Mouse (Mus musculus) ES-Bruce4 (cell line): ENCODE data around the gene Rab40c. TPM values are rescaled to one million over a fixed set of nuclear protein-coding genes. Genes with fewer than 3 reads are reported as not detected.

ENCODE experiments used
- H3K27ac ChIP-seq: 2 replicates; pipeline ENCODE4 v1.5.1; 2012; ENCODE audit warnings: low read length, inconsistent platforms; ENCODE audit not compliant: insufficient read depth
- H3K27me3 ChIP-seq: 2 replicates; pipeline ENCODE4 v1.6.1; 2012; ENCODE audit warnings: mild to moderate bottlenecking, low read length, inconsistent platforms; ENCODE audit not compliant: control insufficient read depth, poor library complexity, insufficient read depth, severe bottlenecking
- H3K36me3 ChIP-seq: 2 replicates; pipeline ENCODE4 v1.6.1; 2012; ENCODE audit warnings: inconsistent platforms, mild to moderate bottlenecking, low read length, moderate library complexity; ENCODE audit not compliant: control insufficient read depth, poor library complexity, insufficient read depth, severe bottlenecking
- H3K4me1 ChIP-seq: one replicate; pipeline ENCODE4 v1.8.1; 2011; ENCODE audit warnings: low read length; ENCODE audit not compliant: control insufficient read depth, insufficient read depth
- H3K4me3 ChIP-seq: 2 replicates; pipeline ENCODE4 v1.5.1; 2011; ENCODE audit warnings: low read depth, mild to moderate bottlenecking, low read length
- H3K9ac ChIP-seq: 2 replicates; pipeline ENCODE4 v1.6.1; 2012; ENCODE audit warnings: low read depth, mild to moderate bottlenecking, inconsistent platforms; ENCODE audit not compliant: poor library complexity, severe bottlenecking
- H3K9me3 ChIP-seq: replicated peaks from 2 replicates; pipeline ENCODE4 v1.6.1; 2012; ENCODE audit warnings: mild to moderate bottlenecking, low read length, inconsistent platforms; ENCODE audit not compliant: control insufficient read depth, poor library complexity, insufficient read depth, severe bottlenecking
- CTCF ChIP-seq: IDR thresholded peaks from one replicate; pipeline ENCODE4 v1.8.1; 2011; ENCODE audit warnings: low read depth, low read length
- EP300 ChIP-seq: IDR thresholded peaks from 2 replicates; pipeline ENCODE4 v1.6.1; 2011; ENCODE audit warnings: low read depth, low read length; ENCODE audit not compliant: insufficient read depth
- POLR2A ChIP-seq: IDR thresholded peaks from one replicate; pipeline ENCODE4 v1.8.1; 2011; ENCODE audit warnings: low read length; ENCODE audit not compliant: insufficient read depth
- polyA plus RNA-seq: library from polyadenylated mRNA; stranded (reverse); fragments of >200 nt; gene quantifications from 2 replicates; pipeline ENCODE4 v1.2.4, GENCODE M21; 2011; ENCODE audit warnings: low read depth; ENCODE audit not compliant: missing spikeins, insufficient read depth, insufficient read length

The Rab40c gene
- polyA plus RNA-seq, 1 experiment: 22.7 TPM

DNA sequence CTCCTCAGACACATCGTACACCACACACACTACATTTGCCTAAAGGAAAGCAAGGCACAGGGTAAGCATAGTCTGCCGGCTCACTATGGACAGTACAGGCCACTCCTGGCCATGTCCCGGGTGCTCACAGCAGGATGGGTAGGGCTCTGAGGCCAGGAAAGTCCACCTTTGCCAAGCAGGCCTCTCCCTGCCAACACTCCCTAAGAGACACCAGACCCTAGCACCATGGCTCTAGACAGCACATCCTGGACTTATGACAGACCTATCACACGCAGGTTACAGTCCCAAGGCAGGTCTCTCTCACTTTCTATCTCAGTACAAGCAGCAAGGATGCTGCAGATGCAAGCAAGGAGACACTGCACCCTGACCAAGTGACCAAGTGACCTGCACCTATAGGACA is 76.4 kb downstream of the Rab40c start:
- no peaks in the 10 kb centered on the region for H3K9me3 ChIP-seq
- H3K4me3 ChIP-seq: 0 out of 2 replicates have a peak overlapping the region, but pooled peaks have one; percentile 84
- H3K4me1 ChIP-seq: no peaks in the 10 kb centered on the region
- peak overlapping the region; percentile 88 for H3K9ac ChIP-seq
- no peak for TF ChIP-seq POLR2A
- TF ChIP-seq CTCF: no peak
- no peak for TF ChIP-seq EP300
- peaks cover 20% of the 10 kb centered on the region for H3K36me3 ChIP-seq
- H3K27ac ChIP-seq: no peak overlapping the region
- no peaks in the 10 kb centered on the region for H3K27me3 ChIP-seq

DNA sequence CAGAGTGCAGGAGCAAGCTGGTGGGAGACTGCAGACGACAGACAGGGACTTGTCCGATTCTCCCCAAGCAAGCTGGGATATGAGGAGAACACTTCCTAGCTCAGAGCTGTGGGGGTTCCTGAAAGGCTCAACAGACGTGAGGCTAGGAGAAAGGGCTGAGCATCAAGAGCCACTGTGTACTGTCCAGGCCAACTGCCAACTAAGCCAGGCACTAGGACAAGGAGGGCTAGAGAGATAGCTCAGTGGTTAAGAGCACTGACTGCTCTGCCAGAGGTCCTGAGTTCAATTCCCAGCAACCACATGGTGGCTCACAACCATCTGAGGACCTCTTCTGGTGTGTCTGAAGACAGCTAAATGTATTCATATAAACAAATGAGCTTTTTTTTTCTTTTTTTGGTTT is 77.0 kb downstream of the Rab40c start:
- H3K36me3 ChIP-seq: peaks cover 20% of the 10 kb centered on the region

DNA sequence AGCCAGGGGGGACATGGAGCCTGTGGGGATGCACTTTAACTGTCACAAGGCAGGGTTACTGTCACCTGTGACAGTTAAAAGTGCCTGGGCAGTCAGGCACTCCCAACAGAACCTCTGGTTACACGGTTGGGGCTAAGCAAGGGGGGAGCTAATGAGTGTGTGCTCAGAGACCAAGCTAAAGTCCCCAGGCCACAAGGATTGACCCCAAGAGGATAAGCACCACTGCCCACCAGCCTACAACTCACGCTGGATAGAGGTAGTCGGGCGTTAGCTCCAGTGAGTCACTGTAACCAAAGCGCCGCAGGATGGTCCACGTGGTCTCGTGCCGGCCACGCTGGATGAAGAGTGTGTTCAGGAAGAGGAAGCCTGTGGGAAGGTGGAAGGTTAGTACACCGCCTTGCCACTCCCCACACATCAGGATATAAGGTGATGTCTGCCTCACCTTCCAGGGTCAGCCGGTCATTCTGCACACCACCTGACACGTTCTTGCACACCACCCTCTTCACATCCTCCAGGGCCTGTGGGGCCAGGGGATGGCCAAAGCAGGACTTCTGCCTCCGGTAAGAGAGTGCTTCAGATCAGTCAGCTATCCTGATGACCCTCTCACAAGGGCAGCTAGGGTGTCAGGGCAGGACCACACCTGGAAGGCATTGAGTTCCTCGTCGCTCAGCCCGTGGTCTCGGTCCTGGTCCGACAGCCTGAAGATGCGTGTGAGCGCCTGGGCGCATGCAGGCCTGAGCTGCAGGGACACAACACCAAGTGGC is 78.2 kb downstream of the Rab40c start, which contains the start of gene Gm20683:
Gene Gm20683, minus strand, starts transcription at position 647 of the 764 bp plus-strand sequence.
- peaks cover 20% of the 10 kb centered on the region for H3K36me3 ChIP-seq
- TF ChIP-seq CTCF (no peak), EP300 (no peak), POLR2A (no peak)
- H3K4me3 ChIP-seq: no peak within 1 kb of the TSS
- no peaks in the 10 kb centered on the region for H3K4me1 ChIP-seq
- no peaks in the 10 kb centered on the region for H3K27me3 ChIP-seq
- no peak within 1 kb of the TSS for H3K9ac ChIP-seq
- H3K9me3 ChIP-seq: no peaks in the 10 kb centered on the region
- H3K27ac ChIP-seq: no peak within 1 kb of the TSS

More for the DNA sequence above, 77.0 kb downstream of the Rab40c start:
- H3K9ac ChIP-seq: no peak overlapping the region
- H3K27ac ChIP-seq: no peak overlapping the region
- H3K27me3 ChIP-seq: no peaks in the 10 kb centered on the region
- H3K4me3 ChIP-seq: no peak overlapping the region
- no peaks in the 10 kb centered on the region for H3K9me3 ChIP-seq
- no peaks in the 10 kb centered on the region for H3K4me1 ChIP-seq
- TF ChIP-seq EP300 (no peak), CTCF (no peak), POLR2A (no peak)

DNA sequence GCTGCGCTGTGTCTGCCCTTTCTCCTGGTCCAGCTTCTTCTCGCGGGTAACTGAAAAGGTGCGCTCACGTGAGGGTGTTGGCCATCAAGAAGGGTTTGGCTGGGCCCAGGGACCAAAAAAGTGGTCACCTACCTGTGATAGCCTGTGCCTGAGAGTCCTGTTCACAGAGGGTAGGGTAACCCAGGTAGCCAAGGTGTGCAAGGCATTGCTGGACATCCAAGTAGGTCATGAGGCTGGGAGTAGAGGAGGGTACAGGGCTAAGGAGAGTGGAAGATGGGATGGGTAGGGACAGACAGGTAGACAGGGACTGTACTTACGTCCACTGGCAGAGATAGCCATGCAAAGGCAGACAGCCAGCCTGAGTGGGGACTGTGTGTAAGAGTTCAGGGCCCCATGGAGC is 79.0 kb downstream of the Rab40c start:
- no peak for TF ChIP-seq CTCF
- no peak for TF ChIP-seq POLR2A
- TF ChIP-seq EP300: no peak
- H3K36me3 ChIP-seq: peaks cover 20% of the 10 kb centered on the region

DNA sequence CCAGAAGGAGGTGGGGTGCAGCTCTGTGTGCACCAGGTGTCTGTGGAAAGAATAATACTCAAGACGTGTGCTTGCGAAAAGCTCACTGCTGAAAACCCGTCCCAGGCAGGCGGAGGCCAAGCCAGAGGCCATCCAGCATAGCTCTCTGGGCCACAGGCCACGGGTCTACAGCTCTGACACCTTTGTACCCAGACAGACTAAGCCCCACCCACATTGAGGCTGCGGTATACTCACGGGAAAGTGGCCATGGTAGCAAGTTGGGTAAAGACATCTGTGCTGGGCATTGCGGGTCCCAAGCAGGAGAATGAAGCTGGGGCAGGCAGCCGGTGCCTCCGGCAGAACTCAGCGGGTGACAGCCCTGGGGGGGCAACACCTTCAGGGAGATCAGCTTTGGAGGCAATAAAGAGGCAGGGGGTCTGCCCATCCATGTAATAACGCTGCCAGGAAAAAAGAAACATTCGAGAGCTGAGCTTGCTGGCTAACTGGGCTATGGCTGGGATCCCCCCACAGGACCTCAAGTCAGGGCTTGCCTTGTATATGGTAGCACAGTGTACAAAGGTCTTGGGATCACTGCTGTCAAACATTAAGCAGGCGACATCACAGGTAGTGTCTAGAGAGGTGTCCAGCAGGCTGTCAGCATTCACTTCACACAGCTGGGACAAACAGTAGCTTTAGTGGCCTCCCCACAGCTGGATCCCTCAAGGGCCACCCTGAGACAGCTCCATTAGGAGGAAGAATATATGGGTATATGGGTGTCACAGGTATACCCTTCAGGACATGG is 79.9 kb downstream of the Rab40c start:
- peaks cover 2% of the 10 kb centered on the region for H3K4me1 ChIP-seq
- H3K9ac ChIP-seq: no peak overlapping the region
- no peaks in the 10 kb centered on the region for H3K27me3 ChIP-seq
- TF ChIP-seq EP300 (no peak), CTCF (no peak), POLR2A (no peak)
- no peak overlapping the region for H3K27ac ChIP-seq
- H3K4me3 ChIP-seq: no peak overlapping the region
- H3K9me3 ChIP-seq: no peaks in the 10 kb centered on the region
- peaks cover 20% of the 10 kb centered on the region for H3K36me3 ChIP-seq

More for the DNA sequence above, 79.0 kb downstream of the Rab40c start:
- Histone ChIP-seq H3K4me3 (no peak overlapping the region), H3K27ac (no peak overlapping the region), H3K9ac (no peak overlapping the region), H3K9me3 (no peaks in the 10 kb centered on the region), H3K4me1 (no peaks in the 10 kb centered on the region), H3K27me3 (no peaks in the 10 kb centered on the region)
